Mouse (Mus musculus) hindbrain, embryonic 10.5 days (tissue): ENCODE results near the gene Utp3. TPM values are rescaled to one million over a fixed set of nuclear protein-coding genes. Genes with fewer than 3 reads are reported as not detected.

ENCODE experiments used
- DNase-seq: peaks from one replicate; pipeline ENCODE4 v3.0.0-alpha.2; 2017; ENCODE audit warnings: low spot score
- H3K27ac ChIP-seq: fragments of 300-500 bp; sonication (generic); 2 replicates; pipeline ENCODE4 v1.5.1; 2016; ENCODE audit warnings: mild to moderate bottlenecking, moderate library complexity
- H3K27me3 ChIP-seq: fragments of 300-500 bp; sonication (generic); 2 replicates; pipeline ENCODE4 v1.6.1; 2016; ENCODE audit warnings: mild to moderate bottlenecking; ENCODE audit not compliant: poor library complexity, insufficient read depth, severe bottlenecking
- H3K36me3 ChIP-seq: fragments of 300-500 bp; sonication (generic); 2 replicates; pipeline ENCODE4 v1.6.1; 2016; ENCODE audit warnings: mild to moderate bottlenecking, moderate library complexity
- H3K4me1 ChIP-seq: fragments of 300-500 bp; sonication (generic); replicated peaks from 2 replicates; pipeline ENCODE4 v1.6.1; 2016; ENCODE audit warnings: mild to moderate bottlenecking
- H3K4me3 ChIP-seq: fragments of 300-500 bp; sonication (generic); 2 replicates; pipeline ENCODE4 v1.5.1; 2016; ENCODE audit warnings: mild to moderate bottlenecking, moderate library complexity
- H3K9me3 ChIP-seq: fragments of 300-500 bp; sonication (generic); 2 replicates; pipeline ENCODE4 v1.6.1; 2016; ENCODE audit warnings: mild to moderate bottlenecking, moderate library complexity
- WGBS: fragments of 180-500 bp; shearing (Covaris S2); methylation state at CpG from one replicate; pipeline ENCODE4 v1.1.7; 2016; 5-methylcytosine and 5-hydroxymethylcytosine counted together
- polyA plus RNA-seq: library from polyadenylated mRNA; unstranded; fragments of >200 nt; fragmentation: Nextera tagmentation; extraction: Ambion mirVana; gene quantifications from 2 replicates; pipeline ENCODE4 v1.2.1, GENCODE M21; 2016

The Utp3 gene
- polyA plus RNA-seq, 1 experiment from 2014 or later = 48.2 TPM

GRCm38 (mm10) chr5:88561080-88561814, 7.0 kb downstream of the Utp3 start:
- H3K4me1 ChIP-seq = peaks cover 17% of the 10 kb centered on the region
- no peaks in the 10 kb centered on the region for H3K27me3 ChIP-seq
- no peaks in the 10 kb centered on the region for H3K9me3 ChIP-seq
- H3K27ac ChIP-seq = no peak overlapping the region
- no peak for DNase-seq
- H3K4me3 ChIP-seq = no peak overlapping the region
- 82% methylated on average over 9 of the region's 9 CpGs for WGBS
- peaks cover 15% of the 10 kb centered on the region for H3K36me3 ChIP-seq

DNA sequence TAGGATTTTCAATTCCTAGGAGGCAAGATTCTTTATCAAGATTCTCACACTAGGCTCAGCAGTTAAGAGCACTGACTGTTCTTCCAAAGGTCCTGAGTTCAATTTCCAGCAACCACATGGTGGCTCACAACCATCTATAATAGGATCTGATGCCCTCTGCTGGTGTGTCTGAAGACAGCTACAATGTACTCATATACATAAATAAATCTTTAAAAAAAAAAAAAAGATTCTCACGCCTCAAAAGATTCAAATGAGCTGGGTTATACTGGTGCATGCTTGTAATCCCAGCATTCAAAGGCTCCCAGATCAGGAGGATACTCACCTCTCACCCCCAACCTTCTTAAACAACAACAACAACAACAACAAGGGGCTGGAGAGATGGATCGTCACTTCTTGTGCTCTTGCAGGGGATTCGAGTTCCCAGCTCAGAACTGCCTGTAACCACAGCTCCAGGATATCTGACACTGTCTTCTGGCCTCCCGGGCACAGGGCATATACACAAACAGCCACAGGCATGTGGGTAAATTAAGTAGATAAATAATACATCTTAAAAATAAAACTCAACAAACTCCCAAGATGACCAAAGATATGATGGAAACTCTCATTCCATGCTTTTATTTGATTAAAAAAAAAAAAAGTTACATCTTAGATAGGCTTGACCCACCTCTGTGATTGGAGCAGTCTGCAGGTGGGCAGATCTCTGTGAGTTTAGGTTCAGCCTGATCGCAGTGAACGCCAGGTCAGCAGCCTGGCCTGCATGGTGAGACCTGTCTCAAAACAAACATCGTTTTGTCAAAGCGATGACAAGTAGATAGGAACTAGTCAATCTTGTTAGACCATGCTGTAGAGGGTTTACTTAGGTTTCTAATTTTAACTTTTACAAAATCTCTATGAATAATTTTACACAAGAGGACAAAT, 8.9 kb downstream of the Utp3 start:
- H3K27me3 ChIP-seq = no peaks in the 10 kb centered on the region
- no peak for DNase-seq
- WGBS = 75% methylated on average over 8 of the region's 8 CpGs
- H3K4me3 ChIP-seq = no peak overlapping the region
- no peaks in the 10 kb centered on the region for H3K9me3 ChIP-seq
- peaks cover 21% of the 10 kb centered on the region for H3K4me1 ChIP-seq
- peaks cover 2% of the 10 kb centered on the region; the same call in 1 of the 2 replicates for H3K36me3 ChIP-seq
- H3K27ac ChIP-seq = no peak overlapping the region

DNA sequence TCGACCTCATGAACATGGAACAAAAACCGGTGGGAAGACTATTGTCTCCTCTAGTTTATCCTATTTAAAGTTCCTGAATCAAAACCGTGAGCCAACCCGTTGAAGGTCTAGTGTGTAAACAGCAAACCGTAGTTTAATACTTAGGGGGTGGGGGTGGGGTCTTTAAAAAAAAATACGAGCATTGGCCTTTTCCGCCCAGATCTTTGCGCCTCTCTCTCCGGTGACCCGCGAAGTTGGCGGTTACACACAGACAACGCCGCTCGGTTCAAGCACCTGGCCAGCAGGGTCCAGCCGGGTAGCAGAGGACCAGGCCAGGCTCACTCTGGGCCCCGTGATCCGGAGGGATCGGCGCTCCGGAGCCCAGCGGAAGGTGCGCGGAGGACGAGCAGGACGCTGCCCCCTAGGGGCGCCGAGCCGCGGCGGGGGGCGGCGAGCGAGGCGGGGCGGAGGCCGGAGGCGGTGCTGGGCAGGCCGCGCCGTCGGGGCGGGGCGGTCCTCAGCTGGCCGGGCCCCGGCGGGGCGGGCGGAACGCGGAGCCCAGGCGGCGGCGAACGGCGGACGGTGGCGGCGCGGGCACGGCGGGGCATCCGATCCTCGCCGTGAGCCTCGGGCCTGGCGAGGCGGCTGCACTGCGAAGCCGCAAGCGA, 10.4 kb downstream of the Utp3 start, which contains the start of gene Rufy3:
Rufy3 (plus strand) TSS at position 540 of the 647 bp plus-strand sequence.
- Histone ChIP-seq H3K4me1 (peaks cover 21% of the 10 kb centered on the region), H3K27me3 (no peaks in the 10 kb centered on the region), H3K9me3 (no peaks in the 10 kb centered on the region), H3K27ac (peak within 1 kb of the TSS; percentile 96), H3K4me3 (peak within 1 kb of the TSS; percentile 93), H3K36me3 (peaks cover 8% of the 10 kb centered on the region; the same call in 1 of the 2 replicates)
- peak; percentile 79 for DNase-seq
- WGBS = under 1% methylated on average over 71 of the region's 71 CpGs

DNA sequence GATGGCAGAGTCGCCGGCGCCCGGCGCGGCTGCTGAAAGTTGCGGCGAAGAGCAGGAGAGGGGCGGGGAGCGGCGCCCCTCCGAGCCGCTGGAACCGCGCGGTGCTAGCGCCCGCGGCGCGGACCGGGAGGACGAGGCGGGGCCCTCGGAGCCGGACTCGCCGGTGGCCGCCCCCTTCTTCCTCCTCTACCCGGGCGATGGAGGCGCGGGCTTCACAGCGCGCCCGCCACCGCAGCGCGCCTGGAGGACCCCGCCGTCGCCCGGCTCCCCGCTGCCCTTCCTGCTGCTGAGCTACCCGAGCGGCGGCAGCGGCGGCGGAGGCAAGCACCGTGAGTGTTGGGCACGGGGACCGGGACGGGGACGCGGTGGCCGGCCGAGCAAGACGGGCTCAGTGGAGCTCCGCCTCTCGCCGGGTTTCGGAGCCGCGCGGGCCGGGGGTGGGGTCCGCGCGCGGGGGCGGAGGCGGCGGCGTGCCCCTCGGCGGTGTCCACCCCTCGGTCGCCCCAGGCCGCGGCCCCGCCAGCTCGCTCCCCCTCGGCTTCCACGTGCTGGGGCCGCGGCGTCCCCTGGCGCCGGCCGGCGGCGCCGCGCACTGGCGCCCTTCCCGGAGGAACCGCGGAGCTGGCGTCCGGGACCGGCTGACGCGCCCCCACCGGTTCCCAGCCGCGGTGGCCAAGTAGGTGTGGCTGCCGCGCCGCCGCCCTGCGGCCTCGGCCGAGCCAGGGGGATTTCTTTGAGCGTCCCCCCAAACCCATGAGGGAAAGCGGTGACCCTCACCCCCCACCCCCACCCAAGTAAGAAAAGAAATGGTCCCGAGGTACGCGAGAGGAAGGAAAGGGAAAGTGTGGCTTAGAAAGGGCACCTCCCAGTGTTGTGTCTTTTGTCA, 11.1 kb downstream of the Utp3 start:
- H3K4me3 ChIP-seq = peak overlapping the region; percentile 93
- under 1% methylated on average over 117 of the region's 119 CpGs for WGBS
- H3K27ac ChIP-seq = peak overlapping the region; percentile 96
- peaks cover 21% of the 10 kb centered on the region for H3K4me1 ChIP-seq
- H3K9me3 ChIP-seq = no peaks in the 10 kb centered on the region
- no peaks in the 10 kb centered on the region for H3K27me3 ChIP-seq
- peaks cover 14% of the 10 kb centered on the region for H3K36me3 ChIP-seq
- DNase-seq = peak; percentile 61

DNA sequence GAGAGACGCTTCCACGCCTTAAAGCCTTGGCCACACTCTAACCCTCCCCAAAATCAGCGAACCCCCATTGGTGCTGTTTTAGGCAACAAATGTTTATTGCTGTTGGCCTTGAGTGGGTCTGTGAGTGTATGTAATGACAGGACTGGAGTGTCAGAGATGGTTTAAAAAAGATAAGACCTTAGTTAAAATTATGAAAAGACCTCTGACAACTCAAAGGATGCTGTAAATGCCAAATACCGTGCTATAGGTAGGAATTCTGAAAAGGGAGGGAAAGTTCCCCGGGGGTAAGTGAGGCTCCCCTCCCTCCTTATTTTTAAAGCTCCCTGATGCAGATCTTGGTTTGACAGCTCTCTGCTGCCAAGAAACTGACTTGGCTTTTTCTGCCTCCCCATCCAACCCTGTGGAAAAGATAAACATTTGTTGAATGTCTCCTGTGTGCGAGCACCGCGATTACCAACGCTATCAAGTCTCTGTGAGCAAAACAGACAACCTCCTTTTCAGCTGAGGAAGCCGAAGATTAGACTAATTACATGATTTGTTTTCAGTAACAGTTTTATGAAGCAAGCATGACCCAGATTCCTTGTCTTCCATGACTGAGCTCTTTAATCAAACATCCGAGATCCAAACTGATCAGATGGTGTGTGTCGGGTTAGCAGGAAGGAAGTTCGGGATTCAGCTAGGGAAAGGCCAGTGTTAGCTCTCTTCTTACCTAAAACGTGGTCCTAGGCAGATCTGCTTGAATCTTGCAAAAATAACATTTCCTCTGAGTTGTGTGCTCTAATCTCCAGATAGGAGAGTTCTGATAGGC, 12.0 kb downstream of the Utp3 start:
- Histone ChIP-seq H3K9me3 (no peaks in the 10 kb centered on the region), H3K4me3 (peak overlapping the region; percentile 93), H3K36me3 (peaks cover 22% of the 10 kb centered on the region), H3K4me1 (peaks cover 21% of the 10 kb centered on the region), H3K27me3 (no peaks in the 10 kb centered on the region), H3K27ac (peak overlapping the region; percentile 96)
- DNase-seq = no peak
- WGBS = 11% methylated on average over 14 of the region's 14 CpGs

GRCm38 (mm10) chr5:88569541-88569940, 15.3 kb downstream of the Utp3 start:
- no peak for DNase-seq
- Histone ChIP-seq H3K27me3 (no peaks in the 10 kb centered on the region), H3K27ac (no peak overlapping the region), H3K4me3 (no peak overlapping the region), H3K4me1 (peaks cover 14% of the 10 kb centered on the region), H3K36me3 (peaks cover 33% of the 10 kb centered on the region), H3K9me3 (no peaks in the 10 kb centered on the region)
- WGBS = 72% methylated on average over 3 of the region's 3 CpGs

GRCm38 (mm10) chr5:88574829-88575228, 20.6 kb downstream of the Utp3 start:
- DNase-seq = no peak
- Histone ChIP-seq H3K27ac (no peak overlapping the region), H3K36me3 (peaks cover 27% of the 10 kb centered on the region), H3K4me3 (no peak overlapping the region), H3K27me3 (no peaks in the 10 kb centered on the region), H3K9me3 (no peaks in the 10 kb centered on the region), H3K4me1 (no peaks in the 10 kb centered on the region; the same call in 1 of the 2 replicates)
- 97% methylated on average over 3 of the region's 3 CpGs for WGBS

- H3K27me3 ChIP-seq = no peaks in the 10 kb centered on the region
- H3K36me3 ChIP-seq = peaks cover 20% of the 10 kb centered on the region
- H3K4me3 ChIP-seq = no peak overlapping the region
- no peak overlapping the region for H3K27ac ChIP-seq
- no peaks in the 10 kb centered on the region; the same call in 1 of the 2 replicates for H3K4me1 ChIP-seq
- H3K9me3 ChIP-seq = no peaks in the 10 kb centered on the region
- no peak for DNase-seq
- 68% methylated on average over 3 of the region's 3 CpGs for WGBS
These were observed 21.5 kb downstream of the Utp3 start for GRCm38 (mm10) chr5:88575506-88576338.

GRCm38 (mm10) chr5:88580681-88581080, 26.4 kb downstream of the Utp3 start:
- H3K27ac ChIP-seq = no peak overlapping the region
- 87% methylated on average over 10 of the region's 10 CpGs for WGBS
- H3K4me3 ChIP-seq = no peak overlapping the region
- no peaks in the 10 kb centered on the region for H3K9me3 ChIP-seq
- peaks cover 21% of the 10 kb centered on the region for H3K4me1 ChIP-seq
- H3K36me3 ChIP-seq = 0 out of 2 replicates have a peak, but pooled peaks cover 4% of the 10 kb centered on the region
- no peak for DNase-seq
- no peaks in the 10 kb centered on the region for H3K27me3 ChIP-seq

GRCm38 (mm10) chr5:88581343-88581742, 27.1 kb downstream of the Utp3 start:
- WGBS = 93% methylated on average over 6 of the region's 6 CpGs
- Histone ChIP-seq H3K36me3 (0 out of 2 replicates have a peak, but pooled peaks cover 4% of the 10 kb centered on the region), H3K9me3 (no peaks in the 10 kb centered on the region)

More at GRCm38 (mm10) chr5:88581343-88581742, 27.1 kb downstream of the Utp3 start:
- Histone ChIP-seq H3K27ac (no peak overlapping the region), H3K27me3 (no peaks in the 10 kb centered on the region), H3K4me1 (peaks cover 28% of the 10 kb centered on the region), H3K4me3 (no peak overlapping the region)
- DNase-seq = no peak
